Mouse (Mus musculus) heart, embryonic 11.5 days (tissue): ENCODE measurements around the gene Tdrd9. TPM values are rescaled to one million over a fixed set of nuclear protein-coding genes. Genes with fewer than 3 reads are reported as not detected.
A peak's percentile ranks its signal among the peaks of the same experiment; 100 is the strongest.

Source experiments
- ATAC-seq: fragments of 200-750 bp; cut with Nextera tagmentation; replicated peaks from 2 replicates; pipeline ENCODE4 v1.8.0; 2017; ENCODE audit warnings: moderate library complexity; ENCODE audit not compliant: insufficient number of reproducible peaks, low FRiP score, low TSS enrichment
- H3K27ac ChIP-seq: fragments of 300-500 bp; sonication (generic); 2 replicates; pipeline ENCODE4 v1.5.1; 2014; ENCODE audit warnings: mild to moderate bottlenecking, low read depth, low read length
- H3K27me3 ChIP-seq: fragments of 300-500 bp; sonication (generic); 2 replicates; pipeline ENCODE4 v1.6.1; 2014; ENCODE audit warnings: mild to moderate bottlenecking, low read length, mixed read lengths; ENCODE audit not compliant: control insufficient read depth, insufficient read depth
- H3K36me3 ChIP-seq: fragments of 300-500 bp; sonication (generic); 2 replicates; pipeline ENCODE4 v1.6.1; 2014; ENCODE audit warnings: mild to moderate bottlenecking, low read length, moderate library complexity, mixed read lengths; ENCODE audit not compliant: control insufficient read depth, insufficient read depth
- H3K4me1 ChIP-seq: fragments of 300-500 bp; sonication (generic); 2 replicates; pipeline ENCODE4 v1.6.1; 2014; ENCODE audit warnings: low read length; ENCODE audit not compliant: control insufficient read depth, insufficient read depth
- H3K4me2 ChIP-seq: fragments of 300-500 bp; sonication (generic); 2 replicates; pipeline ENCODE4 v1.6.1; 2014; ENCODE audit warnings: mild to moderate bottlenecking, moderate library complexity
- H3K4me3 ChIP-seq: fragments of 300-500 bp; sonication (generic); 2 replicates; pipeline ENCODE4 v1.5.1; 2014; ENCODE audit warnings: low read depth, low read length
- H3K9ac ChIP-seq: fragments of 300-500 bp; sonication (generic); 2 replicates; pipeline ENCODE4 v1.6.1; 2014; ENCODE audit warnings: mild to moderate bottlenecking, low read depth, low read length, moderate library complexity
- H3K9me3 ChIP-seq: fragments of 300-500 bp; sonication (generic); replicated peaks from 2 replicates; pipeline ENCODE4 v1.6.1; 2016; ENCODE audit warnings: low read length; ENCODE audit not compliant: control insufficient read depth
- WGBS: fragments of 180-500 bp; shearing (Covaris S2); extraction: QIAGEN DNeasy Blood & Tissue Kit; methylation state at CpG from one replicate; pipeline ENCODE4 v1.1.7; 2014; ENCODE audit not compliant: insufficient replicate concordance; 5-methylcytosine and 5-hydroxymethylcytosine counted together
- polyA plus RNA-seq: library from polyadenylated mRNA; unstranded; fragments of >200 nt; fragmentation: Nextera tagmentation; extraction: Ambion mirVana; gene quantifications from 2 replicates; pipeline ENCODE4 v1.2.1, GENCODE M21; 2014

Gene Tdrd9
- polyA plus RNA-seq, 1 experiment from 2014 or later = 0.31 TPM

GRCm38 (mm10) chr12:112108696-112109445 lies 137.5 kb downstream of the Tdrd9 start:
- H3K36me3 ChIP-seq = no peaks in the 10 kb centered on the region
- no peak overlapping the region for H3K4me2 ChIP-seq
- H3K4me3 ChIP-seq = no peak overlapping the region
- H3K9me3 ChIP-seq = no peaks in the 10 kb centered on the region
- WGBS = 77% methylated on average over 11 of the region's 11 CpGs
- ATAC-seq = no peak
- H3K9ac ChIP-seq = no peak overlapping the region
- H3K27me3 ChIP-seq = peaks cover 26% of the 10 kb centered on the region
- no peak overlapping the region for H3K27ac ChIP-seq
- no peaks in the 10 kb centered on the region for H3K4me1 ChIP-seq

DNA sequence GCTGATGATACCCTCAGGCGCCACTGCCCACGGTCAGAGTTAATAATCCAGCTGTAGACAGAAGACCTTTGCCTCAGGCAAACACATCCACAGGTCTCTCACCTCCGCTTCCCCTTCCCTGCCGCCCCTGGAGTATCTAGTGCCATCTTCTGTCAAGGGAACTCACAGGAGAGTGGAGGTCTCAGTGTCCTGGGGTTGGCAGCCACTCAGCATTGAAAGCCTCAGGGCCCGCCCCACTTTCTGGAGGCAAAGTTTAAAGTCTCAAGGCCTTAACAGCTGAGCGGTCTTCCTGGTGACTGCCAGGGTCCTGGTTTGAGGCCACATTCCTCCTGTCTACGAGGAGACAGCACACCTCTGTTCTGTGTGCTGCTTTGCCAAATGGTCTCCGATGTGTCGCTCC lies 138.3 kb downstream of the Tdrd9 start:
- H3K27me3 ChIP-seq = peaks cover 29% of the 10 kb centered on the region

GRCm38 (mm10) chr12:112111323-112111722 lies 140.0 kb downstream of the Tdrd9 start:
- Histone ChIP-seq H3K9me3 (no peaks in the 10 kb centered on the region), H3K4me2 (no peak overlapping the region), H3K27me3 (peaks cover 30% of the 10 kb centered on the region), H3K9ac (no peak overlapping the region), H3K27ac (no peak overlapping the region), H3K4me3 (no peak overlapping the region), H3K4me1 (no peaks in the 10 kb centered on the region), H3K36me3 (no peaks in the 10 kb centered on the region)
- ATAC-seq = no peak
- WGBS = 73% methylated on average over 5 of the region's 5 CpGs

More for the DNA sequence above, 138.3 kb downstream of the Tdrd9 start:
- whole genome bisulfite sequencing = 81% methylated on average over 9 of the region's 9 CpGs
- Histone ChIP-seq H3K4me1 (no peaks in the 10 kb centered on the region), H3K9ac (no peak overlapping the region), H3K9me3 (no peaks in the 10 kb centered on the region), H3K4me2 (no peak overlapping the region), H3K36me3 (no peaks in the 10 kb centered on the region), H3K4me3 (no peak overlapping the region), H3K27ac (no peak overlapping the region)
- ATAC-seq = no peak

DNA sequence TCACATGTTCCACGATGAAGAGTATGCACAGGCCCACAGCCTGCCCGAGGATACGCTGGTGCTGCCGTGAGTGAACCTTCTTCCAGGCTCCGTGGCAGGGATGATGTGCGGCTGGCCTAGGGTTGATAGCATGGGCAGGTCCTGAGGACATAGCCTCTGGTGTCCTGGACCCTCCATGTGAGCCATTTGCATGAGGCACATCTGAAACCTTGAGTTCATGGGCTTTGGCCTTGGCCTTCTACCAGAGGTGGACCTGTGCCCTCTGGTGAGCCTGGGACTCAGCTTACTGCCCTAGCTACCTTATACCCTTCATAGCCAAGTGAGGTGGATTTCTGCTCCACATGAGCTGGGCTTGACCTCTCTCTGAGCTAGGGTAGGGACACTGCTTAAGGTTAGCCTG lies 140.9 kb downstream of the Tdrd9 start:
- no peaks in the 10 kb centered on the region for H3K36me3 ChIP-seq

DNA sequence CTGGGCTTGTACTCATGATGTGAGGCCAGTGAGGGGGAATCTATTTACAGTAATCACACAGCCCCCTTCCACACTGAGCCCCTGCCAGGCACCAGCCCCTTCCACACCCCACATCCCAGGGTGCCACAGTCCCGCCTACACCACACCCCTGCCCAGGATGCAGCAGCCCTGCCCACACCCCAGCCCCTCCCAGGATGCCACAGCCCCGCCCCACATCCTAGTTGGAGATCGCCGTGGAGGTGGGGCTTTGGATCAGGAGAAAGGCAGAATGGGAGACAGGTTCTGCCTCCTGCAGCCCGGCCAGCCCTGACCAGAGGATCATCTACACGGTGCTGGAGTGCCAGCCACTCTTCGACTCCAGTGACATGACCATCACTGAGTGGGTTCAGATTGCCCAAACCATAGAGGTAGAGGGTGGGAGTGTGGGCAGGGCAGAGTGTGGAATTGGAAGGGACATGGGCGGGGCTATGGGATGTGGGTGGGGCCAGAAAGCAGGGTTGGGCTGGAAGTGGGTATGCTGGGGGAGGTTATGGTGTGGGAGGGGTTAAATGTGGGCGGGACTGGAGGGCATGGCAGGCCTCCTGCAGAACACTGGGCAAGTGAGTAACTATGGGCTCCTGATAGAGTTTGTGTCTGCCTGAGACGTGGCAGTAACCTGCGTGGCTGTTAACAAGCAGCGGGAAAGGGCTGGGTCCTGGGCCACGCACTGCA lies 141.5 kb downstream of the Tdrd9 start:
- Histone ChIP-seq H3K4me1 (no peaks in the 10 kb centered on the region), H3K9ac (no peak overlapping the region), H3K4me2 (no peak overlapping the region), H3K9me3 (no peaks in the 10 kb centered on the region), H3K27ac (no peak overlapping the region), H3K4me3 (no peak overlapping the region), H3K27me3 (peaks cover 27% of the 10 kb centered on the region), H3K36me3 (no peaks in the 10 kb centered on the region)
- 16% methylated on average over 13 of the region's 13 CpGs for WGBS
- ATAC-seq = 0 out of 2 replicates have a peak, but pooled peaks have one; percentile 20

More for the DNA sequence above, 140.9 kb downstream of the Tdrd9 start:
- no peaks in the 10 kb centered on the region for H3K4me1 ChIP-seq
- no peak overlapping the region for H3K9ac ChIP-seq
- H3K27ac ChIP-seq = no peak overlapping the region
- no peak for ATAC-seq
- 84% methylated on average over 6 of the region's 6 CpGs for WGBS
- H3K9me3 ChIP-seq = no peaks in the 10 kb centered on the region
- H3K27me3 ChIP-seq = peaks cover 33% of the 10 kb centered on the region
- H3K4me3 ChIP-seq = no peak overlapping the region
- no peak overlapping the region for H3K4me2 ChIP-seq

- no peak overlapping the region for H3K4me2 ChIP-seq
- no peak overlapping the region for H3K27ac ChIP-seq
- no peak overlapping the region for H3K9ac ChIP-seq
- H3K4me1 ChIP-seq = no peaks in the 10 kb centered on the region
- no peaks in the 10 kb centered on the region for H3K9me3 ChIP-seq
- no peaks in the 10 kb centered on the region for H3K36me3 ChIP-seq
- 14% methylated on average over 7 of the region's 7 CpGs for WGBS
- peaks cover 22% of the 10 kb centered on the region for H3K27me3 ChIP-seq
- no peak for ATAC-seq
- H3K4me3 ChIP-seq = no peak overlapping the region
Observed at GRCm38 (mm10) chr12:112113710-112114109, 142.4 kb downstream of the Tdrd9 start.

- H3K4me3 ChIP-seq = no peak overlapping the region
- WGBS = 79% methylated on average over 5 of the region's 5 CpGs
- H3K4me2 ChIP-seq = no peak overlapping the region
- H3K27ac ChIP-seq = no peak overlapping the region
- no peaks in the 10 kb centered on the region for H3K36me3 ChIP-seq
- peaks cover 19% of the 10 kb centered on the region for H3K27me3 ChIP-seq
- ATAC-seq = no peak
- H3K9ac ChIP-seq = no peak overlapping the region
- H3K4me1 ChIP-seq = no peaks in the 10 kb centered on the region
- no peaks in the 10 kb centered on the region for H3K9me3 ChIP-seq
Observed at GRCm38 (mm10) chr12:112117006-112117405, 145.6 kb downstream of the Tdrd9 start.

GRCm38 (mm10) chr12:112117649-112118048 lies 146.3 kb downstream of the Tdrd9 start:
- Histone ChIP-seq H3K4me2 (no peak overlapping the region), H3K9ac (no peak overlapping the region), H3K4me1 (no peaks in the 10 kb centered on the region), H3K36me3 (no peaks in the 10 kb centered on the region), H3K27me3 (peaks cover 18% of the 10 kb centered on the region), H3K27ac (no peak overlapping the region), H3K9me3 (no peaks in the 10 kb centered on the region), H3K4me3 (no peak overlapping the region)
- no peak for ATAC-seq
- WGBS = 77% methylated on average over 7 of the region's 7 CpGs
